Mouse (Mus musculus): ENCODE data around the gene Uox. TPM values are rescaled to one million over a fixed set of nuclear protein-coding genes. Genes with fewer than 3 reads are reported as not detected.

Gene Uox
- polyA plus RNA-seq, 1 experiment from 2014 or later: not detected

DNA sequence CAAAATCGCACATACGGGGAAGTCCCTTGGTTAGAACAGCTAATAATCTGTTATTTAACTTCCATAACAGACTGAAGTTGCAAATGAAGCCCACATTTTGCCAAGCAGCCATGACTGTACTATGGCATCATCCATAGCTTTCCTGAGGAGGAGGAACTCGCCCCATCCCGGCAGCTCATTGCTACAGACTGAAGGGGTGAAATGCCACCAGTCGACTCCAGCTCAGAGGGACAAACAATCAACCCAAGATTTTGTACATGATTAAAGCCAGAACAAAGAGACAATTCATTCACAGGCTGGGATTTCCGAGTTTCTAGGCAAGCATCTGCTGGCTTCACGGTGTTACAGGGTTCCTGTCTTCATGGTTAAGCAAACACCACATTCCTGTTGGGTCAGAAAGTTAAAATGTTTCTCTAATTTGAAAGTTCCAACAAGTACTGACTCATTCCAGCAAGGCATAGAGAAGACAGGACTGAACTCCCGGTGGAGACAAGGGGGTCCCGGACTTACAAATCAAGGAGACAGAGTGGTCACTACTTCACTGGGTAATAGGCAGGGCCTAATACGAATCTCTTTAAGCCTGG lies 79.2 kb downstream of the Uox start:
- no peak for TF ChIP-seq CTCF (IDR thresholded peaks at IDR 0.05; ENCODE audit: low read depth)
- H3K4me2 ChIP-seq: no peak overlapping the region

GRCm38 (mm10) chr3:146650716-146651115 lies 80.5 kb downstream of the Uox start:
- ATAC-seq (ENCODE audit: insufficient read depth) (no peak), DNase-seq (no peak)
- no peak for TF ChIP-seq CTCF (IDR thresholded peaks at IDR 0.05; ENCODE audit: low read depth)
- WGBS: 90% methylated on average over 10 of the region's 10 CpGs
- H3K27me3 ChIP-seq (ENCODE audit: insufficient read depth, low read length): no peaks in the 10 kb centered on the region
- H3K36me3 ChIP-seq (ENCODE audit: insufficient read depth): no peaks in the 10 kb centered on the region
- H3K4me2 ChIP-seq: no peak overlapping the region
- no peaks in the 10 kb centered on the region for H3K4me1 ChIP-seq (ENCODE audit: insufficient read depth)
- H3K27ac ChIP-seq (ENCODE audit: low read depth): no peak overlapping the region
- no peak overlapping the region for H3K4me3 ChIP-seq (ENCODE audit: low read depth, low read length)
- no peaks in the 10 kb centered on the region for H3K9me3 ChIP-seq (ENCODE audit: low read depth, low read length)
- H3K9ac ChIP-seq: no peak overlapping the region

More for the DNA sequence above, 79.2 kb downstream of the Uox start:
- H3K4me1 ChIP-seq (ENCODE audit: insufficient read depth): no peaks in the 10 kb centered on the region
- no peak overlapping the region for H3K4me3 ChIP-seq (ENCODE audit: low read depth, low read length)
- no peak overlapping the region for H3K27ac ChIP-seq (ENCODE audit: low read depth)
- no peaks in the 10 kb centered on the region for H3K27me3 ChIP-seq (ENCODE audit: insufficient read depth, low read length)
- H3K9ac ChIP-seq: no peak overlapping the region
- 63% methylated on average over 10 of the region's 10 CpGs for WGBS
- no peak for ATAC-seq (ENCODE audit: insufficient read depth)
- no peaks in the 10 kb centered on the region for H3K36me3 ChIP-seq (ENCODE audit: insufficient read depth)
- no peak for DNase-seq
- no peaks in the 10 kb centered on the region for H3K9me3 ChIP-seq (ENCODE audit: low read depth, low read length)

GRCm38 (mm10) chr3:146651217-146651616 lies 81.0 kb downstream of the Uox start, which contains the start of gene 4930503B20Rik:
TSS of gene 4930503B20Rik (minus strand) at chr3:146651317.
- WGBS: 82% methylated on average over 3 of the region's 3 CpGs
- H3K9ac ChIP-seq: no peak within 1 kb of the TSS
- ATAC-seq (ENCODE audit: insufficient read depth): no peak

GRCm38 (mm10) chr3:146652431-146652830 lies 82.2 kb downstream of the Uox start:
- no peak overlapping the region for H3K4me2 ChIP-seq
- H3K4me1 ChIP-seq (ENCODE audit: insufficient read depth): no peaks in the 10 kb centered on the region
- no peak for TF ChIP-seq CTCF (IDR thresholded peaks at IDR 0.05; ENCODE audit: low read depth)
- no peaks in the 10 kb centered on the region for H3K27me3 ChIP-seq (ENCODE audit: insufficient read depth, low read length)
- no peak overlapping the region for H3K9ac ChIP-seq
- H3K9me3 ChIP-seq (ENCODE audit: low read depth, low read length): no peaks in the 10 kb centered on the region
- 81% methylated on average over 5 of the region's 5 CpGs for WGBS
- H3K36me3 ChIP-seq (ENCODE audit: insufficient read depth): no peaks in the 10 kb centered on the region
- peak; percentile 40; the same call in 1 of the 2 replicates for ATAC-seq (ENCODE audit: insufficient read depth)
- no peak overlapping the region for H3K4me3 ChIP-seq (ENCODE audit: low read depth, low read length)
- H3K27ac ChIP-seq (ENCODE audit: low read depth): no peak overlapping the region
- no peak for DNase-seq

More at GRCm38 (mm10) chr3:146651217-146651616, 81.0 kb downstream of the Uox start, which contains the start of gene 4930503B20Rik:
- no peaks in the 10 kb centered on the region for H3K27me3 ChIP-seq (ENCODE audit: insufficient read depth, low read length)
- no peak within 1 kb of the TSS for H3K4me3 ChIP-seq (ENCODE audit: low read depth, low read length)
- no peaks in the 10 kb centered on the region for H3K4me1 ChIP-seq (ENCODE audit: insufficient read depth)
- no peak within 1 kb of the TSS for H3K27ac ChIP-seq (ENCODE audit: low read depth)
- no peak within 1 kb of the TSS for H3K4me2 ChIP-seq
- TF ChIP-seq CTCF (IDR thresholded peaks at IDR 0.05; ENCODE audit: low read depth): no peak
- DNase-seq: no peak
- H3K9me3 ChIP-seq (ENCODE audit: low read depth, low read length): no peaks in the 10 kb centered on the region
- no peaks in the 10 kb centered on the region for H3K36me3 ChIP-seq (ENCODE audit: insufficient read depth)

DNA sequence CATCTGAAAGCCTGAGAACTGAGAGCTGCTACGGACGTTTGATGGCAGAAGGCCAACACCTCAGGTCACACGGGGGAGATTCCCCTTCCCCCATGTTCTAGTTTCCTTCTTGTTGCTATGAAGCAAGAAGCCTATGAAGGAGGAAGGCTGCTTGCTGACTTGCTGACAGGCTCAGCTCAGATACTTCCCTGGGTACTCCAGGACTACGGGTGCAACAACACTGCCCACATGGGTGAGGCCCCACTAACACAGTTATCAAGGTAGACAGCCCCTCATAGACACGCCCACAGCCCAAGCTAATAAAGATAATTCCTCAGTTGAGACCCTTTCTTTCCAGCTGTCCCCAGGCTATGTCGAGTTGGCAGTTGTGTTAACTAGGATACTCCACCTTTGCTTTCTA lies 83.5 kb downstream of the Uox start:
- Histone ChIP-seq H3K9me3 (ENCODE audit: low read depth, low read length) (no peaks in the 10 kb centered on the region), H3K4me2 (no peak overlapping the region), H3K27ac (ENCODE audit: low read depth) (no peak overlapping the region), H3K4me1 (ENCODE audit: insufficient read depth) (no peaks in the 10 kb centered on the region), H3K4me3 (ENCODE audit: low read depth, low read length) (no peak overlapping the region), H3K27me3 (ENCODE audit: insufficient read depth, low read length) (no peaks in the 10 kb centered on the region), H3K9ac (no peak overlapping the region), H3K36me3 (ENCODE audit: insufficient read depth) (no peaks in the 10 kb centered on the region)
- ATAC-seq (ENCODE audit: insufficient read depth) (no peak; the same call in 1 of the 2 replicates), DNase-seq (no peak)
- WGBS: 52% methylated on average over 6 of the region's 6 CpGs
- TF ChIP-seq CTCF (IDR thresholded peaks at IDR 0.05; ENCODE audit: low read depth): no peak

GRCm38 (mm10) chr3:146655111-146655577 lies 84.9 kb downstream of the Uox start:
- TF ChIP-seq CTCF (IDR thresholded peaks at IDR 0.05; ENCODE audit: low read depth): no peak
- Histone ChIP-seq H3K9ac (no peak overlapping the region), H3K27me3 (ENCODE audit: insufficient read depth, low read length) (no peaks in the 10 kb centered on the region), H3K27ac (ENCODE audit: low read depth) (no peak overlapping the region), H3K9me3 (ENCODE audit: low read depth, low read length) (no peaks in the 10 kb centered on the region), H3K4me3 (ENCODE audit: low read depth, low read length) (no peak overlapping the region), H3K36me3 (ENCODE audit: insufficient read depth) (no peaks in the 10 kb centered on the region), H3K4me1 (ENCODE audit: insufficient read depth) (no peaks in the 10 kb centered on the region), H3K4me2 (no peak overlapping the region)
- WGBS: 60% methylated on average over 2 of the region's 2 CpGs
- no peak for ATAC-seq (ENCODE audit: insufficient read depth)
- DNase-seq: no peak

GRCm38 (mm10) chr3:146657433-146657832 lies 87.2 kb downstream of the Uox start:
- no peak for ATAC-seq (ENCODE audit: insufficient read depth)
- no peaks in the 10 kb centered on the region for H3K36me3 ChIP-seq (ENCODE audit: insufficient read depth)
- H3K9ac ChIP-seq: no peak overlapping the region
- H3K27me3 ChIP-seq (ENCODE audit: insufficient read depth, low read length): no peaks in the 10 kb centered on the region
- no peak for TF ChIP-seq CTCF (IDR thresholded peaks at IDR 0.05; ENCODE audit: low read depth)
- WGBS: 71% methylated on average over 5 of the region's 5 CpGs
- H3K9me3 ChIP-seq (ENCODE audit: low read depth, low read length): no peaks in the 10 kb centered on the region
- no peaks in the 10 kb centered on the region for H3K4me1 ChIP-seq (ENCODE audit: insufficient read depth)
- no peak for DNase-seq
- H3K4me2 ChIP-seq: no peak overlapping the region
- H3K4me3 ChIP-seq (ENCODE audit: low read depth, low read length): no peak overlapping the region
- no peak overlapping the region for H3K27ac ChIP-seq (ENCODE audit: low read depth)

Measured in lung, embryonic 14.5 days (tissue).